Mouse (Mus musculus): Measurements from ENCODE around the gene Cars. TPM values are rescaled to one million over a fixed set of nuclear protein-coding genes. Genes with fewer than 3 reads are reported as not detected.
"Not testable (repeated sequence)": the region's sequence is repeated elsewhere in the genome, so short reads cannot be mapped to it uniquely, and the experiment has no call there.

The Cars gene
- 79.5 and 80.7 TPM in 2 replicates for polyA plus RNA-seq (2016; fragmentation: Nextera tagmentation; extraction: Ambion mirVana)

GRCm38 (mm10) chr7:143599428-143600230 lies at the start of gene Cars:
Gene Cars (minus strand): TSS chr7:143600090.
- Histone ChIP-seq H3K9me3 (no peaks in the 10 kb centered on the region), H3K36me3 (replicated peaks) (peaks cover 26% of the 10 kb centered on the region), H3K4me1 (peaks cover 15% of the 10 kb centered on the region), H3K27ac (replicated peaks) (peak within 1 kb of the TSS; percentile 90), H3K4me3 (peak within 1 kb of the TSS; percentile 86), H3K27me3 (replicated peaks; ENCODE audit: low read depth, poor library complexity, severe bottlenecking) (no peaks in the 10 kb centered on the region)
- peak; percentile 97 for DNase-seq (ENCODE audit: low spot score)
- WGBS = 3% methylated on average over 35 of the region's 35 CpGs

- H3K4me3 ChIP-seq = peak within 1 kb of the TSS; percentile 82
- 3% methylated on average over 39 of the region's 39 CpGs for WGBS
- no peaks in the 10 kb centered on the region for H3K27me3 ChIP-seq (replicated peaks; ENCODE audit: low read depth, poor library complexity, severe bottlenecking)
- no peaks in the 10 kb centered on the region for H3K4me1 ChIP-seq
- H3K36me3 ChIP-seq (replicated peaks) = no peaks in the 10 kb centered on the region
- DNase-seq (ENCODE audit: low spot score) = peak; percentile 89
- H3K27ac ChIP-seq (replicated peaks) = peak within 1 kb of the TSS; percentile 83
- H3K9me3 ChIP-seq = peaks cover 9% of the 10 kb centered on the region; the same call in 1 of the 2 replicates
Measured at GRCm38 (mm10) chr7:143649034-143649768, 49.3 kb upstream of the Cars start, which contains the start of gene Tnfrsf22. Gene Tnfrsf22 (minus strand): TSS chr7:143649661.

- WGBS = 89% methylated on average over 2 of the region's 2 CpGs
- not testable (repeated sequence) for H3K4me3 ChIP-seq; H3K27ac ChIP-seq (replicated peaks); H3K9me3 ChIP-seq; DNase-seq (ENCODE audit: low spot score); H3K4me1 ChIP-seq; H3K27me3 ChIP-seq (replicated peaks; ENCODE audit: low read depth, poor library complexity, severe bottlenecking); H3K36me3 ChIP-seq (replicated peaks)
Measured at GRCm38 (mm10) chr7:143643949-143644348, 44.1 kb upstream of the Cars start.

GRCm38 (mm10) chr7:143636674-143637073 lies 36.8 kb upstream of the Cars start:
- WGBS = 96% methylated on average over 1 of the region's 1 CpGs
- no peak overlapping the region for H3K4me3 ChIP-seq
- no peak overlapping the region for H3K27ac ChIP-seq (replicated peaks)
- no peaks in the 10 kb centered on the region for H3K4me1 ChIP-seq
- no peaks in the 10 kb centered on the region for H3K27me3 ChIP-seq (replicated peaks; ENCODE audit: low read depth, poor library complexity, severe bottlenecking)
- H3K36me3 ChIP-seq (replicated peaks) = peaks cover 9% of the 10 kb centered on the region
- no peak for DNase-seq (ENCODE audit: low spot score)
- H3K9me3 ChIP-seq = peaks cover 4% of the 10 kb centered on the region; the same call in 1 of the 2 replicates

- Histone ChIP-seq H3K27ac (replicated peaks) (no peak overlapping the region), H3K4me1 (no peaks in the 10 kb centered on the region), H3K27me3 (replicated peaks; ENCODE audit: low read depth, poor library complexity, severe bottlenecking) (no peaks in the 10 kb centered on the region), H3K9me3 (peaks cover 4% of the 10 kb centered on the region; the same call in 1 of the 2 replicates), H3K36me3 (replicated peaks) (no peaks in the 10 kb centered on the region), H3K4me3 (no peak overlapping the region)
- no peak for DNase-seq (ENCODE audit: low spot score)
- WGBS = 79% methylated on average over 2 of the region's 2 CpGs
Measured at GRCm38 (mm10) chr7:143631503-143631902, 31.6 kb upstream of the Cars start.

- Histone ChIP-seq H3K4me1 (no peaks in the 10 kb centered on the region), H3K27me3 (replicated peaks; ENCODE audit: low read depth, poor library complexity, severe bottlenecking) (no peaks in the 10 kb centered on the region), H3K27ac (replicated peaks) (no peak overlapping the region), H3K4me3 (no peak overlapping the region), H3K36me3 (replicated peaks) (no peaks in the 10 kb centered on the region), H3K9me3 (peaks cover 4% of the 10 kb centered on the region; the same call in 1 of the 2 replicates)
- DNase-seq (ENCODE audit: low spot score) = no peak
- 72% methylated on average over 1 of the region's 1 CpGs for WGBS
Measured at GRCm38 (mm10) chr7:143629501-143629900, 29.6 kb upstream of the Cars start.

- WGBS = 98% methylated on average over 1 of the region's 1 CpGs
- Histone ChIP-seq H3K9me3 (peaks cover 4% of the 10 kb centered on the region; the same call in 1 of the 2 replicates), H3K27ac (replicated peaks) (no peak within 1 kb of the TSS), H3K36me3 (replicated peaks) (no peaks in the 10 kb centered on the region), H3K4me1 (no peaks in the 10 kb centered on the region), H3K27me3 (replicated peaks; ENCODE audit: low read depth, poor library complexity, severe bottlenecking) (no peaks in the 10 kb centered on the region), H3K4me3 (no peak within 1 kb of the TSS)
- DNase-seq (ENCODE audit: low spot score) = no peak
Measured at GRCm38 (mm10) chr7:143628540-143628939, 28.6 kb upstream of the Cars start, which contains the start of gene Tnfrsf26. Gene Tnfrsf26 (minus strand): TSS chr7:143628722.

- WGBS = 68% methylated on average over 10 of the region's 10 CpGs
- Histone ChIP-seq H3K9me3 (no peaks in the 10 kb centered on the region), H3K4me3 (no peak overlapping the region), H3K36me3 (replicated peaks) (no peaks in the 10 kb centered on the region), H3K4me1 (no peaks in the 10 kb centered on the region), H3K27ac (replicated peaks) (no peak overlapping the region), H3K27me3 (replicated peaks; ENCODE audit: low read depth, poor library complexity, severe bottlenecking) (no peaks in the 10 kb centered on the region)
- no peak for DNase-seq (ENCODE audit: low spot score)
Measured at GRCm38 (mm10) chr7:143627555-143628286, 27.8 kb upstream of the Cars start.

GRCm38 (mm10) chr7:143626178-143626577 lies 26.3 kb upstream of the Cars start:
- Histone ChIP-seq H3K4me3 (no peak overlapping the region), H3K9me3 (no peaks in the 10 kb centered on the region), H3K27me3 (replicated peaks; ENCODE audit: low read depth, poor library complexity, severe bottlenecking) (no peaks in the 10 kb centered on the region), H3K36me3 (replicated peaks) (no peaks in the 10 kb centered on the region), H3K4me1 (no peaks in the 10 kb centered on the region), H3K27ac (replicated peaks) (no peak overlapping the region)
- 63% methylated on average over 2 of the region's 2 CpGs for WGBS
- no peak for DNase-seq (ENCODE audit: low spot score)

GRCm38 (mm10) chr7:143625151-143625550 lies 25.3 kb upstream of the Cars start:
- H3K4me3 ChIP-seq = no peak overlapping the region
- H3K9me3 ChIP-seq = no peaks in the 10 kb centered on the region
- no peak for DNase-seq (ENCODE audit: low spot score)
- no peaks in the 10 kb centered on the region for H3K27me3 ChIP-seq (replicated peaks; ENCODE audit: low read depth, poor library complexity, severe bottlenecking)
- no peaks in the 10 kb centered on the region for H3K4me1 ChIP-seq
- no peaks in the 10 kb centered on the region for H3K36me3 ChIP-seq (replicated peaks)
- WGBS = 79% methylated on average over 5 of the region's 5 CpGs
- H3K27ac ChIP-seq (replicated peaks) = no peak overlapping the region

- H3K36me3 ChIP-seq (replicated peaks) = no peaks in the 10 kb centered on the region
- no peak for DNase-seq (ENCODE audit: low spot score)
- WGBS = 89% methylated on average over 3 of the region's 3 CpGs
- H3K27ac ChIP-seq (replicated peaks) = no peak overlapping the region
- no peak overlapping the region for H3K4me3 ChIP-seq
- H3K4me1 ChIP-seq = no peaks in the 10 kb centered on the region
- H3K27me3 ChIP-seq (replicated peaks; ENCODE audit: low read depth, poor library complexity, severe bottlenecking) = no peaks in the 10 kb centered on the region
- no peaks in the 10 kb centered on the region for H3K9me3 ChIP-seq
Measured at GRCm38 (mm10) chr7:143624561-143624960, 24.7 kb upstream of the Cars start.

GRCm38 (mm10) chr7:143620951-143621350 lies 21.1 kb upstream of the Cars start:
- Histone ChIP-seq H3K27ac (replicated peaks) (no peak overlapping the region), H3K27me3 (replicated peaks; ENCODE audit: low read depth, poor library complexity, severe bottlenecking) (no peaks in the 10 kb centered on the region)
- WGBS = 73% methylated on average over 1 of the region's 1 CpGs

More at GRCm38 (mm10) chr7:143620951-143621350, 21.1 kb upstream of the Cars start:
- Histone ChIP-seq H3K9me3 (no peaks in the 10 kb centered on the region), H3K36me3 (replicated peaks) (no peaks in the 10 kb centered on the region), H3K4me1 (no peaks in the 10 kb centered on the region), H3K4me3 (no peak overlapping the region)
- no peak for DNase-seq (ENCODE audit: low spot score)

All from embryonic facial prominence, embryonic 10.5 days (tissue).